Comparison of ENCODE assay signal across 19 mouse cellular contexts in genomic region chr2:67257455-67257854, GRCm38 (mm10).
DNase-seq lines count a peak whose midpoint lies in the region; ATAC-seq and TF ChIP-seq lines count a peak whose summit lies in the region.
"Had no signal": no experiment of that assay in that cellular context is flagged by ENCODE, and none has a peak within 500 bp of the region (broad histone marks: within the 10 kb centered on the region; RNA-seq: fewer than 3 reads in every experiment).

No protein-coding gene starts in this region.

- no peak for TF ChIP-seq CTCF in forebrain, postnatal 0 days (IDR thresholded peaks at IDR 0.05; ENCODE audit: low read depth)

- 10% methylated on average over 1 of the region's 1 CpGs for WGBS in forebrain, postnatal 0 days
- WGBS in midbrain, embryonic 14.5 days: 68% methylated on average over 1 of the region's 1 CpGs
- 44% methylated on average over 1 of the region's 1 CpGs for WGBS in kidney, embryonic 14.5 days

- H3K9me3 ChIP-seq in forebrain, postnatal 0 days (ENCODE audit: low read length): no peaks in the 10 kb centered on the region
- H3K9me3 ChIP-seq in midbrain, embryonic 14.5 days (ENCODE audit: control insufficient read depth, low read length): no peaks in the 10 kb centered on the region
- H3K9me3 ChIP-seq in kidney, embryonic 14.5 days (ENCODE audit: control insufficient read depth, low read length): no peaks in the 10 kb centered on the region
- H3K9me3 ChIP-seq: embryonic facial prominence, embryonic 12.5 days; heart, embryonic 12.5 days; limb, embryonic 10.5 days; liver, embryonic 12.5 days; lung, embryonic 15.5 days had no signal

- peak; percentile 83 for ATAC-seq in forebrain, postnatal 0 days
- peak; percentile 34; the same call in 1 of the 2 replicates for ATAC-seq in midbrain, embryonic 14.5 days (ENCODE audit: low FRiP score, low TSS enrichment)
- no peak for ATAC-seq in kidney, embryonic 14.5 days (ENCODE audit: low FRiP score, low TSS enrichment)
- ATAC-seq: liver, embryonic 12.5 days had no signal

- no peaks in the 10 kb centered on the region for H3K4me1 ChIP-seq in forebrain, postnatal 0 days (ENCODE audit: insufficient read depth)
- H3K4me1 ChIP-seq in midbrain, embryonic 14.5 days (ENCODE audit: control insufficient read depth, insufficient read depth, low read length): no peaks in the 10 kb centered on the region
- no peaks in the 10 kb centered on the region for H3K4me1 ChIP-seq in kidney, embryonic 14.5 days (ENCODE audit: control insufficient read depth, insufficient read depth, low read length)
- H3K4me1 ChIP-seq: embryonic facial prominence, embryonic 12.5 days; heart, embryonic 12.5 days; limb, embryonic 10.5 days; liver, embryonic 12.5 days; lung, embryonic 15.5 days had no signal

- H3K27me3 ChIP-seq in forebrain, postnatal 0 days (ENCODE audit: insufficient read depth, low read length): no peaks in the 10 kb centered on the region
- H3K27me3 ChIP-seq in midbrain, embryonic 14.5 days (ENCODE audit: control insufficient read depth, insufficient read depth, low read length): no peaks in the 10 kb centered on the region
- no peaks in the 10 kb centered on the region for H3K27me3 ChIP-seq in kidney, embryonic 14.5 days (ENCODE audit: control insufficient read depth, insufficient read depth, low read length)
- H3K27me3 ChIP-seq: CH12.LX; embryonic facial prominence, embryonic 12.5 days; heart, embryonic 12.5 days; liver, embryonic 12.5 days; lung, embryonic 15.5 days had no signal

- H3K36me3 ChIP-seq in forebrain, postnatal 0 days (ENCODE audit: insufficient read depth): no peaks in the 10 kb centered on the region
- H3K36me3 ChIP-seq in midbrain, embryonic 14.5 days (ENCODE audit: control insufficient read depth, insufficient read depth, low read length): no peaks in the 10 kb centered on the region
- no peaks in the 10 kb centered on the region for H3K36me3 ChIP-seq in kidney, embryonic 14.5 days (ENCODE audit: control insufficient read depth, insufficient read depth, low read length)
- H3K36me3 ChIP-seq: embryonic facial prominence, embryonic 12.5 days; heart, embryonic 12.5 days; limb, embryonic 10.5 days; liver, embryonic 12.5 days; lung, embryonic 15.5 days had no signal

- no peak overlapping the region for H3K4me2 ChIP-seq in forebrain, postnatal 0 days (ENCODE audit: low read depth)
- H3K4me2 ChIP-seq in midbrain, embryonic 14.5 days (ENCODE audit: low read length): no peak overlapping the region
- no peak overlapping the region for H3K4me2 ChIP-seq in kidney, embryonic 14.5 days (replicated peaks; ENCODE audit: low read depth, low read length)
- H3K4me2 ChIP-seq: embryonic facial prominence, embryonic 12.5 days; heart, embryonic 12.5 days; liver, embryonic 12.5 days; lung, embryonic 15.5 days had no signal

- H3K4me3 ChIP-seq in forebrain, postnatal 0 days (ENCODE audit: low read depth, low read length): no peak overlapping the region
- no peak overlapping the region for H3K4me3 ChIP-seq in midbrain, embryonic 14.5 days (replicated peaks; ENCODE audit: low read depth, low read length)
- no peak overlapping the region for H3K4me3 ChIP-seq in kidney, embryonic 14.5 days (ENCODE audit: low read length)
- H3K4me3 ChIP-seq: embryonic facial prominence, embryonic 12.5 days; heart, embryonic 12.5 days; limb, embryonic 10.5 days; liver, embryonic 12.5 days; lung, embryonic 15.5 days had no signal

- H3K27ac ChIP-seq in forebrain, postnatal 0 days (ENCODE audit: low read depth, low read length): no peak overlapping the region
- no peak overlapping the region for H3K27ac ChIP-seq in midbrain, embryonic 14.5 days (replicated peaks; ENCODE audit: low read depth, low read length)
- H3K27ac ChIP-seq in kidney, embryonic 14.5 days (ENCODE audit: low read depth, low read length): no peak overlapping the region
- H3K27ac ChIP-seq: embryonic facial prominence, embryonic 12.5 days; limb, embryonic 10.5 days; liver, embryonic 12.5 days; lung, embryonic 15.5 days had no signal

- H3K9ac ChIP-seq in forebrain, postnatal 0 days: no peak overlapping the region
- no peak overlapping the region for H3K9ac ChIP-seq in midbrain, embryonic 14.5 days (replicated peaks; ENCODE audit: low read length)
- H3K9ac ChIP-seq in kidney, embryonic 14.5 days (ENCODE audit: low read depth, low read length): no peak overlapping the region
- H3K9ac ChIP-seq: embryonic facial prominence, embryonic 12.5 days; heart, embryonic 12.5 days; liver, embryonic 12.5 days; lung, embryonic 15.5 days had no signal

- DNase-seq in embryo, embryonic 11 days: peak; percentile 11
- no peak for DNase-seq in embryo, embryonic 9.5 days (ENCODE audit: extremely low spot score)
- peak; percentile 19 for DNase-seq in R1 (ENCODE audit: low read depth, low spot score)
- no peak for DNase-seq in forebrain, postnatal 0 days
- peak; percentile 36 for DNase-seq in midbrain, embryonic 14.5 days
- no peak for DNase-seq in ovary, postnatal 10 days (ENCODE audit: low spot score)
- DNase-seq in heart, adult 11 months: no peak
- DNase-seq: cerebellum, postnatal 14 days; heart, postnatal 4 days; kidney, adult 11 months; kidney, postnatal 36 days; layer of hippocampus, postnatal 36 days had no signal

Comparison
In these comparisons a context has a peak if more than half of its experiments do, and no peak if none do; other contexts are left out.
1. DNase-seq: peak in embryo, embryonic 11 days (single experiment), R1 (single experiment) and midbrain, embryonic 14.5 days (single experiment); none in embryo, embryonic 9.5 days (single experiment), forebrain, postnatal 0 days (single experiment), ovary, postnatal 10 days (single experiment) and heart, adult 11 months (single experiment).